In the genomic region with DNA sequence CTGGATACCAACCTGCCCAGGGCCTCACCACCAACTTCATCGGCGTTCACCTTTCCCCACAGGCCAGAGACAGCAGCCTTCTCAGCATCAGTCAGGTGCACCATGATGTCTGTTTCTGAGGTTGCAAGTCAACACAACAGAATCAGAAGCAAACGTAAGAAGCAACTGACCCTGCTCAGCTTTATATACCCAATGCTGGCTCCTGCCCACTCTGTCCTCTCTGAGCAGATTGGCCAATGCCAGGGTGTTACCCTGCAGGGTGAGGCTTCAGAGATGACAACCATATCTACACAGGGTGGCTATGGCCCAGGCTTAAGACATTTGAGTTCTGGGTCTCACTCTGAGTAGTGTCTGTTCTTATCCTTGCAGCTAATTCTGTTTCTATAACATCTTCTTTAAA, we compare ENCODE assay signal across 7 mouse cellular contexts. TPM values are rescaled to one million over a fixed set of nuclear protein-coding genes. Genes with fewer than 3 reads are reported as not detected.
DNase-seq lines count a peak whose midpoint lies in the region; ATAC-seq and TF ChIP-seq lines count a peak whose summit lies in the region.

Gene Hbb-bt, minus strand, starts transcription at position 231 of the 400 bp plus-strand sequence.

- no peak for ATAC-seq in forebrain, postnatal 0 days
- ATAC-seq in hindbrain, embryonic 15.5 days (ENCODE audit: low FRiP score, low read depth), result no peak
- peak; percentile 47 for ATAC-seq in megakaryocyte, adult 5-6 weeks (ENCODE audit: poor library complexity, severe bottlenecking)

- H3K9me3 ChIP-seq in forebrain, postnatal 0 days (ENCODE audit: low read length), result no peaks in the 10 kb centered on the region
- H3K9me3 ChIP-seq in hindbrain, embryonic 15.5 days, result no peaks in the 10 kb centered on the region

- DNase-seq in A20 (ENCODE audit: low read depth, low spot score), result peak; percentile 49
- no peak for DNase-seq in adrenal gland, adult 2 months
- no peak for DNase-seq in forebrain, postnatal 0 days
- DNase-seq in T-cell, adult 2 months (ENCODE audit: low spot score), result no peak
- no peak for DNase-seq in right cerebral cortex, postnatal 25 days

- no peak within 1 kb of the TSS for H3K27ac ChIP-seq in forebrain, postnatal 0 days (ENCODE audit: low read depth, low read length)
- no peak within 1 kb of the TSS for H3K27ac ChIP-seq in hindbrain, embryonic 15.5 days (replicated peaks)

- no peak within 1 kb of the TSS for H3K4me3 ChIP-seq in forebrain, postnatal 0 days (ENCODE audit: low read depth, low read length)
- no peak within 1 kb of the TSS for H3K4me3 ChIP-seq in hindbrain, embryonic 15.5 days

- no peak within 1 kb of the TSS for H3K4me2 ChIP-seq in forebrain, postnatal 0 days (ENCODE audit: low read depth)
- H3K4me2 ChIP-seq in hindbrain, embryonic 15.5 days, result no peak within 1 kb of the TSS

- no peak within 1 kb of the TSS for H3K9ac ChIP-seq in forebrain, postnatal 0 days
- H3K9ac ChIP-seq in hindbrain, embryonic 15.5 days, result no peak within 1 kb of the TSS

- H3K36me3 ChIP-seq in forebrain, postnatal 0 days (ENCODE audit: insufficient read depth), result no peaks in the 10 kb centered on the region
- H3K36me3 ChIP-seq in hindbrain, embryonic 15.5 days, result no peaks in the 10 kb centered on the region

- H3K27me3 ChIP-seq in forebrain, postnatal 0 days (ENCODE audit: insufficient read depth, low read length), result no peaks in the 10 kb centered on the region
- H3K27me3 ChIP-seq in hindbrain, embryonic 15.5 days, result no peaks in the 10 kb centered on the region

- TF ChIP-seq CTCF in forebrain, postnatal 0 days (IDR thresholded peaks at IDR 0.05; ENCODE audit: low read depth), result no peak

- no peaks in the 10 kb centered on the region for H3K4me1 ChIP-seq in forebrain, postnatal 0 days (ENCODE audit: insufficient read depth)
- H3K4me1 ChIP-seq in hindbrain, embryonic 15.5 days (replicated peaks), result no peaks in the 10 kb centered on the region

- WGBS in forebrain, postnatal 0 days, result 87% methylated on average over 3 of the region's 3 CpGs
- WGBS in hindbrain, embryonic 15.5 days, result 86% methylated on average over 3 of the region's 3 CpGs

RNA-seq across cellular contexts. Expression of gene Hbb-bt, which starts in this region (rescaled TPM):
- total RNA-seq in adrenal gland, adult 2 months (2021), result 100 to 1,000 TPM; 120 to 218 TPM
- 48.3 and 61.8 TPM in 2 replicates for polyA plus RNA-seq in adrenal gland, adult 2 months (2012; rRNA removed)
- total RNA-seq in forebrain, postnatal 0 days (2014; rRNA removed), result 105 and 224 TPM in 2 replicates
- 190 and 259 TPM in 2 replicates for polyA plus RNA-seq in forebrain, postnatal 0 days (2015; fragmentation: Nextera tagmentation; extraction: Ambion mirVana)
- 1,494 and 1,956 TPM in 2 replicates for polyA plus RNA-seq in hindbrain, embryonic 15.5 days (2015; fragmentation: Nextera tagmentation; extraction: Ambion mirVana)
- 43.0 and 130 TPM in 2 replicates for total RNA-seq in megakaryocyte, adult 5-6 weeks (2015)
- 14.3 and 23.0 TPM in 2 replicates for total RNA-seq in megakaryocyte, adult 5-6 weeks (2017)
